Mouse (Mus musculus) embryonic facial prominence, embryonic 14.5 days (tissue): ENCODE measurements around the gene Ltb4r1. TPM values are rescaled to one million over a fixed set of nuclear protein-coding genes. Genes with fewer than 3 reads are reported as not detected.

Experiments
- ATAC-seq: fragments of 200-750 bp; cut with Nextera tagmentation; 2 replicates; pipeline ENCODE4 v1.8.0; 2017; ENCODE audit warnings: low read depth, moderate number of reproducible peaks, moderate TSS enrichment
- DNase-seq: peaks from one replicate; pipeline ENCODE4 v3.0.0-alpha.2; 2015; ENCODE audit warnings: low spot score
- H3K27ac ChIP-seq: fragments of 300-500 bp; sonication (generic); replicated peaks from 2 replicates; pipeline ENCODE4 v1.5.1; 2014; ENCODE audit warnings: low read depth, mild to moderate bottlenecking, low read length, moderate library complexity
- H3K27me3 ChIP-seq: fragments of 300-500 bp; sonication (generic); replicated peaks from 2 replicates; pipeline ENCODE4 v1.6.1; 2014; ENCODE audit warnings: low read length; ENCODE audit not compliant: control insufficient read depth, insufficient read depth
- H3K36me3 ChIP-seq: fragments of 300-500 bp; sonication (generic); 2 replicates; pipeline ENCODE4 v1.6.1; 2014; ENCODE audit warnings: low read length, mixed read lengths; ENCODE audit not compliant: control insufficient read depth, insufficient read depth
- H3K4me1 ChIP-seq: fragments of 300-500 bp; sonication (generic); 2 replicates; pipeline ENCODE4 v1.6.1; 2014; ENCODE audit warnings: antibody characterized with exemption, low read length; ENCODE audit not compliant: control insufficient read depth, insufficient read depth
- H3K4me2 ChIP-seq: fragments of 300-500 bp; sonication (generic); 2 replicates; pipeline ENCODE4 v1.6.1; 2014; ENCODE audit warnings: low read depth, mild to moderate bottlenecking, low read length, moderate library complexity, mixed read lengths
- H3K4me3 ChIP-seq: fragments of 300-500 bp; sonication (generic); 2 replicates; pipeline ENCODE4 v1.5.1; 2014; ENCODE audit warnings: low read depth, mild to moderate bottlenecking, low read length
- H3K9ac ChIP-seq: fragments of 300-500 bp; sonication (generic); 2 replicates; pipeline ENCODE4 v1.6.1; 2014; ENCODE audit warnings: low read depth, mild to moderate bottlenecking, low read length, moderate library complexity, mixed read lengths
- H3K9me3 ChIP-seq: fragments of 300-500 bp; sonication (generic); 2 replicates; pipeline ENCODE4 v1.6.1; 2016; ENCODE audit warnings: low read length; ENCODE audit not compliant: control insufficient read depth
- WGBS: fragments of 180-500 bp; shearing (Covaris S2); extraction: QIAGEN DNeasy Blood & Tissue Kit; methylation state at CpG from one replicate; pipeline ENCODE4 v1.1.7; 2014; 5-methylcytosine and 5-hydroxymethylcytosine counted together
- polyA plus RNA-seq: library from polyadenylated mRNA; unstranded; fragments of >200 nt; fragmentation: Nextera tagmentation; extraction: Ambion mirVana; gene quantifications from 2 replicates; pipeline ENCODE4 v1.2.1, GENCODE M21; 2014

Ltb4r1 gene
- polyA plus RNA-seq, 1 experiment from 2014 or later, result 0.56 TPM

DNA sequence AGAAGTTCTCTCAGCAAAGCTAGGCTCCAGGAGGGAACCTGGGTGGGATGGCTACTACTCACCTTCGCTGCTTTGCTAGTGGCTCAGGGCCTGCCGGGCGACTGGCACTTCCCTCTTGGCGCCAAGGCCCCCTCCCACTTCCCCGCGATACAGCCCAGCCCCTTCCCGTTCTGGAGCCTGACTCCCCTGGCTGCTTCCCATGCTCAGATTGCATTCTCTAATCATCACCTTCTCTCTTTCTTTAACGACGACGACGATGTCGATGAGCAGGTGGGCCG lies 18.1 kb downstream of the Ltb4r1 start, which contains the start of gene Adcy4:
Gene Adcy4 (minus strand): TSS at position 138 of the 278 bp plus-strand sequence.
- Histone ChIP-seq H3K4me2 (peak within 1 kb of the TSS; percentile 60), H3K4me3 (peak within 1 kb of the TSS; percentile 44), H3K4me1 (peaks cover 22% of the 10 kb centered on the region), H3K9me3 (no peaks in the 10 kb centered on the region), H3K27ac (peak within 1 kb of the TSS; percentile 76), H3K27me3 (peaks cover 9% of the 10 kb centered on the region; the same call in 1 of the 2 replicates), H3K36me3 (0 out of 2 replicates have a peak, but pooled peaks cover 7% of the 10 kb centered on the region), H3K9ac (peak within 1 kb of the TSS; percentile 58)
- DNase-seq (no peak), ATAC-seq (no peak)
- 4% methylated on average over 13 of the region's 13 CpGs for WGBS

DNA sequence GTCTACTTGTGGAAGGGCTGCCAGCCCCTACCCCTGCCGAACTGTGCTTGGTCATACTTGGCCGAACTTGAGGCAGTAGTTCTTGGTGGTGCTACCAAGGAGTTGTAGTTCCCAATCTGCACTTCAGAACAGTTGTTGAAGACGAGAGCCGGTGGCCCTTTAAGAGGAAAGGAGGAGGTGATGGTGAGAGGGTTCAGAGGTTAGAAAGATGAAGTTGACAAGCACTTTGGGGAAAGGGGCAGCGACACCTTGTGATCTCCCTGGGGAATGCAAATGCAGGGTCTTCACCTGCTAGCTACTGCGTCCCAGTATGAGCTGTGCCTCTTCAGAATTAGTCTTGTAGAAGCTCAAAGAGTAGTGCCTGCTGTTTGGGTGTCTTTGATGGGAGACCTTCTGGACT lies 19.4 kb downstream of the Ltb4r1 start:
- H3K4me2 ChIP-seq, result no peak overlapping the region
- H3K9ac ChIP-seq, result no peak overlapping the region
- 29% methylated on average over 6 of the region's 6 CpGs for WGBS
- H3K4me1 ChIP-seq, result peaks cover 22% of the 10 kb centered on the region
- H3K27me3 ChIP-seq, result peaks cover 9% of the 10 kb centered on the region; the same call in 1 of the 2 replicates
- no peaks in the 10 kb centered on the region for H3K36me3 ChIP-seq
- ATAC-seq, result no peak
- H3K4me3 ChIP-seq, result no peak overlapping the region
- no peaks in the 10 kb centered on the region for H3K9me3 ChIP-seq
- peak; percentile 19 for DNase-seq
- H3K27ac ChIP-seq, result no peak overlapping the region

DNA sequence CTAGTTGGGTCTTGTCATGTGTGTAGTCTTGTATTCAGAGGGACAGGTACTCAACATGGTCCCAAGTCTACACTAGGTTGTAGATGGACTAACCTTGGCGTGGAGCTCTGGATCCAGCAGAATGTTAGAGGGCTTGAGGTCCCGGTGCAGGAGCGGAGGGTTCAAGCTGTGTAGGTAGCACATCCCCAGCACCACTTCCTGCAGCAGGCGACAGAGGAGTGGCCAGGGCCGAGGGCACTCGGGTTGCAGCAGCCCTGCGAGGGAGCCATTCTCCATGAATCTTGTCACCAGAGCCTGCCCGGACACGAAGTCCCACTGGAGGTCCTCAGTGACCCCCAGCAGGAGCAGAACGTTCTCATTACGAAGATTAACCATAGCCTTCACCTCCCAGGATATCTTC lies 22.0 kb downstream of the Ltb4r1 start:
- H3K4me2 ChIP-seq, result peak overlapping the region; percentile 72
- no peak overlapping the region for H3K27ac ChIP-seq
- H3K4me3 ChIP-seq, result peak overlapping the region; percentile 48
- no peak overlapping the region; the same call in 1 of the 2 replicates for H3K9ac ChIP-seq
- H3K36me3 ChIP-seq, result no peaks in the 10 kb centered on the region
- H3K9me3 ChIP-seq, result no peaks in the 10 kb centered on the region
- ATAC-seq (no peak), DNase-seq (no peak)
- H3K27me3 ChIP-seq, result peaks cover 5% of the 10 kb centered on the region; the same call in 1 of the 2 replicates
- peaks cover 9% of the 10 kb centered on the region for H3K4me1 ChIP-seq
- 30% methylated on average over 11 of the region's 11 CpGs for WGBS

DNA sequence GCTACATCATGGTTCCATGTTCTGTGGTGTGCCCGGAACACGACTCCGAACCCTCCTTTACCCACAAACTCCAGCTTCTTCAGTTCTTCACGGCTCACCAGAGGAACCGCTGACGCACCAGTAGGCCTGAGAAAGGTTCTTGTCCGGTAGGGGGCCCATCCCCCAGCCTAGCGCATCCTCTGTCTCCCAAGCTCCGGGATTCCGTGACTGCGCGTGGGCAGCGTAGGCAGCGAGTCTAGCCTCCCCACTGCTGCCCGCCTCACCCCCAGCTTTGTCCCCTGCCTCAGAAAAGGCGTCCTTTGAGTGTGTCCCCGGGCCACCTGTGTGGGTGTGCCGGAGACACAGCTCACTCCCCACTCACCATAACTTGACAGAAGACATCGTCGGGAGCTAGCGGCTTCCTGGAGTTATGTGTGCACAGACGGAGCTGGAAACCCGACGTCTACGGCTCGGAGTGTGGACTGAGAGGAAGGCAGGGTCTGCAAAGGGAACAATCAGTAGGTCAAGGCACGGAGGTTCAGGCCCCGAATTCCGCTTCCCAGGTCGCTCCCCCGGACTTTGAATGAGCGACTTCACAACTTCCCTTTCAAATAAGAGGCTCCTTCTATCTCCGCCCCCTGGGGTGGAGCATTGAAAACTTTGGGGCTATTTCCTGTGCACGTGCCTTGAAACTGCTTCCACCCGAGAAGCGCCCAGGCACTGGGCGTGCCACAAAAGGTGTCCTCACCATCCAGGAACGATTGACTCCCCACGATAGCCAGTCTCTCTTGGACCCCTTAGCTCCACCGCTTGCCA lies 22.7 kb downstream of the Ltb4r1 start, which contains the start of gene Ripk3:
Gene Ripk3 (minus strand): TSS at position 610 of the 795 bp plus-strand sequence.
- no peak for ATAC-seq
- Histone ChIP-seq H3K4me2 (peak within 1 kb of the TSS; percentile 72), H3K36me3 (no peaks in the 10 kb centered on the region), H3K9ac (peak within 1 kb of the TSS; percentile 36), H3K27ac (no peak within 1 kb of the TSS), H3K4me1 (peaks cover 7% of the 10 kb centered on the region), H3K9me3 (no peaks in the 10 kb centered on the region), H3K4me3 (peak within 1 kb of the TSS; percentile 48), H3K27me3 (peaks cover 5% of the 10 kb centered on the region; the same call in 1 of the 2 replicates)
- 4% methylated on average over 40 of the region's 40 CpGs for WGBS
- peak; percentile 66 for DNase-seq

DNA sequence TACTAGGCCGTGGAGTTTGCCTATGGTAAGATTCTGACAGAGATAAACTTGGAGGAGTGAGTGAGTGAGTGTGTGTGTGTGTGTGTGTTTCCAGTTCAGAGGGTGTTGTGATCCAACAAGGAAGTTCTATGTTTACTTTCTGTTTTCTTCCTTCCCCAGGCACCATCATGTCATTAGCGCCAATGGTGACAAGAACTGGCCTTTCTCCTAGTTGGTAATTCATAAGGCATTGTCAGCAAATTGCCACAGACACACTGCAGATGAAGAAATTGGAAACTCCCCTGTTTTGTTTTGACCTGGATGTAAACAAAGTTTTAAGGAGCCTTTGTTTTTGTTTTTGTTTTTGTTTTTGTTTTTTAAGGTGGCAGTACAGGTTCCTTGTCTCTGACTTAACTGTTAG lies 27.7 kb downstream of the Ltb4r1 start:
- no peaks in the 10 kb centered on the region for H3K9me3 ChIP-seq
- DNase-seq (no peak), ATAC-seq (no peak)
- H3K36me3 ChIP-seq, result no peaks in the 10 kb centered on the region
- WGBS, result 63% methylated on average over 2 of the region's 2 CpGs
- no peak overlapping the region for H3K4me3 ChIP-seq
- H3K4me1 ChIP-seq, result no peaks in the 10 kb centered on the region
- H3K27ac ChIP-seq, result no peak overlapping the region
- H3K9ac ChIP-seq, result no peak overlapping the region
- no peak overlapping the region for H3K4me2 ChIP-seq
- no peaks in the 10 kb centered on the region for H3K27me3 ChIP-seq

DNA sequence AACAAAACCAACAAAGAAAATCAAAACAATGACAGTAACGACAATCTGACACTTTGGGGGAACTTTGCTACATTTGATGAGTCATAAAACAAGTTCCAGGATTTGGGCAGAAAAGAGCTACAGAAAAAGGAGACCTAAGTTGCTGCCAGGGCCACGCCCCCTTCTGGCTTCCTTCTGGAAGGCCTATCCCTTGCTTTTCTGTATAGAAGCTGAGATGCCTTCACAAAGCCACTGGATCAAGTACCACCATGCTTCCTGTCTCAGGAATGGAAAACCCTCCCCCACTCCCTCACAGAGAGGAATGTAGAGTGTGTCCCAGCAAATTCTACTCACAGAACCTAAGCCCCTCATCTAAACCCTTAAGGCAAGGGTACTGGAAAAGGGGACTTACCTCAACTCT lies 28.2 kb downstream of the Ltb4r1 start:
- no peaks in the 10 kb centered on the region for H3K36me3 ChIP-seq
- no peaks in the 10 kb centered on the region for H3K27me3 ChIP-seq
- no peak overlapping the region for H3K27ac ChIP-seq
- no peak overlapping the region for H3K4me3 ChIP-seq
- peak; percentile 33 for DNase-seq
- no peak for ATAC-seq
- H3K9ac ChIP-seq, result no peak overlapping the region
- H3K9me3 ChIP-seq, result no peaks in the 10 kb centered on the region
- no peaks in the 10 kb centered on the region for H3K4me1 ChIP-seq
- WGBS, result 61% methylated on average over 2 of the region's 2 CpGs
- no peak overlapping the region for H3K4me2 ChIP-seq

DNA sequence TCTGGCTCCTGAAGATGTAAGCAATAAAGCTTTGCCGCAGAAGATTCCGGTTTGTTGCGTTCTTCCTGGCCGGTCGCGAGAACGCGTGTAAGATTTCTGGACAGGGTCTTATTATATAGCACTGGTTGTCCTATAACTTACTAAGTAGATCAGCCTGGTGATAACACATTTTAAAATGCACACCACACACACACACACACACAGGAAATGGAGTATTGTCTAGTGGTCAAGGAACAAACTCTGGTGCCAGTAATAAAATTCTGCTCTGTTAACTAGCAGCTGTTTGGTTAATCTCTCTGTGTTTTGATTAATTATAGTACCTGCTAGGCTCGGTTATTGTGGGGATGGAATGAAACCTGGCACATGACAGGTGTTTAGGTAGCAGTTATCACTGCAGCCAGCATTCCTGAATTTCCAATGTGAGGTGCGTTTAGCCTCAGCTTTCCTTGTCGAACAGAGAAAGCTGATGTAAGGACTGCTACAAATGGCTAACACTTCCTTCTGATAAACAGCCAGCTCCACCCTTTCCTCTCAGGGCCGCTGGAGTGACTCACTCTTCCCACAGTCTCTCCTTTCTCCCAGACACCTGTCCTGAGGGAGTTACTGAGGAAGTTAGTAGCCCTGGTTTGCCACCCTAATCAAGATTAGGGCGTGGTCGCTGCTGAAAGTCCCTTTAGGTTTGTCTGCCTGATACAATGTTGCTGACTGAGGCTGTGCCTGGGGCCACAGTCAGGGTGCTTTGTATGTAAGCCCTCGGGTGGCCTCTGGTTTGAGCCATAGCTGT lies 29.8 kb downstream of the Ltb4r1 start:
- Histone ChIP-seq H3K9me3 (no peaks in the 10 kb centered on the region), H3K27me3 (no peaks in the 10 kb centered on the region), H3K4me1 (no peaks in the 10 kb centered on the region), H3K4me2 (no peak overlapping the region), H3K27ac (no peak overlapping the region), H3K9ac (no peak overlapping the region), H3K4me3 (no peak overlapping the region), H3K36me3 (no peaks in the 10 kb centered on the region)
- no peak for DNase-seq
- no peak for ATAC-seq
- 81% methylated on average over 15 of the region's 15 CpGs for WGBS

DNA sequence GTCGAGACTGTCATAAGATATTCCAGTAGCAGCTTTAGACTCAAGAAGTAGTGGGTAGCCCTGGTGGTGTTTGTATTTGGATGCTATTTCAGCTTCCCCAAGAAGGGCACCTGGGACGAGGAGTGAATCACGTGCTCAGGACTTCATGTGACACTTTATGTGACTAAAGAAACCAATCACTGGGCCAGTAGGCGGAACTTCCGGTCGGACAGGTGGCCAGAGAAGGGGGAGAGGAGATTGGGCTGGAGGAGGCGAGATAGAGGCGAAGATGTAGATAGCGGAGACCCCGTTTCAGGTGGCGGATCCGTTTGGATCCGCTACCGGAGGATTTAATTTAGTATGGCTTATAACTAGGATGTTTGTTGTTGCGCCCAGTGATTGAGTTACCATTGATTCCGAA lies 49.1 kb downstream of the Ltb4r1 start:
- peak overlapping the region; percentile 61 for H3K4me2 ChIP-seq
- DNase-seq (peak; percentile 94), ATAC-seq (peak; percentile 82)
- H3K4me1 ChIP-seq, result no peaks in the 10 kb centered on the region
- no peaks in the 10 kb centered on the region for H3K27me3 ChIP-seq
- no peak overlapping the region for H3K27ac ChIP-seq
- H3K9ac ChIP-seq, result peak overlapping the region; percentile 59
- no peaks in the 10 kb centered on the region for H3K36me3 ChIP-seq
- H3K4me3 ChIP-seq, result peak overlapping the region; percentile 40
- no peaks in the 10 kb centered on the region for H3K9me3 ChIP-seq
- WGBS, result 16% methylated on average over 16 of the region's 16 CpGs
